14 mouse cellular contexts compared by ENCODE assay signal in the genomic region with DNA sequence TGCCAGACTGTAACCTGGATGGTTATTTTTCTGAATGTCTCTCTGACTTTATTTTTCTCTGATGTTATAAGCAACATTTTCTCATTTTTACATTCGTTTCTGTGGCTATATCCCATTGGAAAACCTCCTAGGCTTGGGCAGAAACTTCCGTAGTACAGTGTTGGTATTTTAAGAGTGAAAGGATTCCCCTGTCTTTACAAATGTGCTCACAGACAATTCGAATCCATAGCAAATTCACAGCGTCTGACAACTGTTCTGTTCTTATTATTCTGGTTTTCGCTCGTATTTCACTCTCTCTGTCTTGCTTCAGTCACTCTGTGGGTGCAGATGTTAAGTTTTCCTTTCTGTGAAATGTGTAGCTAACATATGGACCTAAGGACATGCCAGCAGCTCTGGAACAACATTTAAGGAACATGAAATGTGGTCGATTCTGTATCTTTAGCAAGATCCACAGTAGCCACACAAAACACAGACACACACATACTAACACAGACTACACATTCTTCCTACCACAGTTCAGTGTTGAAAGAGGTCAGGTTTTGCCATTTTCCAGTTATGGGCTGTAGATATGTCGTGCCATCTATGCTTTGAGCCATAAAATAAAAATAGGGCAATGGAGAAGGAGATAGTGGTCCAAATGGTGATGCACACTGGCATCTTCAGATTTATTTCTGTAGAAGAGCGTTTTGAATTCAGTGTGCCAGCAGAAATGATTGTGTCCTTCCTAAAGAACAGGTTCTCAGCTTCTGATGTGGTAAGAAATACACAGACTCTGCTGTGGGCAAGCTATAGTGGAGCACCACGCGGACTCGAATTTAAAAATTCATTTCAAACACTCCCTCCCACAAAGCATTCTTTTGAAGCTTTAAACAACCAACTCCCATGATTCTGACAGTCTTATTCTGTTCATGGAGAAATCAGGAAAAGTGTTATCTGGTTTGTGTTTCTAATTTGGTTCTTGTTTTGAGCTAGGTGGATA.
DNase-seq lines count a peak whose midpoint lies in the region; ATAC-seq lines count a peak whose summit lies in the region.
"Had no signal": no experiment of that assay in that cellular context is flagged by ENCODE, and none has a peak within 500 bp of the region (broad histone marks: within the 10 kb centered on the region; RNA-seq: fewer than 3 reads in every experiment).

No protein-coding gene starts in this region.

- H3K4me1 ChIP-seq in kidney, embryonic 15.5 days, result peaks cover 16% of the 10 kb centered on the region
- peaks cover 35% of the 10 kb centered on the region for H3K4me1 ChIP-seq in embryonic facial prominence, embryonic 14.5 days (ENCODE audit: control insufficient read depth, insufficient read depth, low read length)
- H3K4me1 ChIP-seq in hindbrain, embryonic 14.5 days (replicated peaks; ENCODE audit: control insufficient read depth, insufficient read depth, low read length), result peaks cover 15% of the 10 kb centered on the region
- peaks cover 9% of the 10 kb centered on the region for H3K4me1 ChIP-seq in midbrain, embryonic 15.5 days
- H3K4me1 ChIP-seq: liver, embryonic 13.5 days had no signal

- no peaks in the 10 kb centered on the region for H3K27me3 ChIP-seq in kidney, embryonic 15.5 days
- no peaks in the 10 kb centered on the region for H3K27me3 ChIP-seq in embryonic facial prominence, embryonic 14.5 days (replicated peaks; ENCODE audit: control insufficient read depth, insufficient read depth, low read length)
- no peaks in the 10 kb centered on the region for H3K27me3 ChIP-seq in hindbrain, embryonic 14.5 days (ENCODE audit: control insufficient read depth, insufficient read depth, low read length)
- no peaks in the 10 kb centered on the region for H3K27me3 ChIP-seq in midbrain, embryonic 15.5 days (replicated peaks)
- H3K27me3 ChIP-seq: liver, embryonic 13.5 days had no signal

- H3K27ac ChIP-seq in kidney, embryonic 15.5 days, result no peak overlapping the region
- H3K27ac ChIP-seq in embryonic facial prominence, embryonic 14.5 days (replicated peaks; ENCODE audit: low read depth, low read length), result peak overlapping the region; percentile 79
- H3K27ac ChIP-seq in hindbrain, embryonic 14.5 days, result peak overlapping the region; percentile 100
- peak overlapping the region; percentile 98 for H3K27ac ChIP-seq in midbrain, embryonic 15.5 days
- H3K27ac ChIP-seq: liver, embryonic 13.5 days had no signal

- WGBS in kidney, embryonic 15.5 days, result 77% methylated on average over 12 of the region's 12 CpGs
- 64% methylated on average over 12 of the region's 12 CpGs for WGBS in embryonic facial prominence, embryonic 14.5 days
- 14% methylated on average over 12 of the region's 12 CpGs for WGBS in hindbrain, embryonic 14.5 days
- 12% methylated on average over 12 of the region's 12 CpGs for WGBS in midbrain, embryonic 15.5 days

- no peak for ATAC-seq in kidney, embryonic 15.5 days (replicated peaks; ENCODE audit: low FRiP score)
- ATAC-seq in embryonic facial prominence, embryonic 14.5 days (ENCODE audit: low read depth), result no peak
- ATAC-seq in hindbrain, embryonic 14.5 days (ENCODE audit: low FRiP score), result no peak
- no peak for ATAC-seq in midbrain, embryonic 15.5 days (replicated peaks)

- no peaks in the 10 kb centered on the region for H3K9me3 ChIP-seq in kidney, embryonic 15.5 days (replicated peaks)
- no peaks in the 10 kb centered on the region for H3K9me3 ChIP-seq in embryonic facial prominence, embryonic 14.5 days (ENCODE audit: control insufficient read depth, low read length)
- H3K9me3 ChIP-seq in hindbrain, embryonic 14.5 days (ENCODE audit: control insufficient read depth, low read length), result no peaks in the 10 kb centered on the region
- H3K9me3 ChIP-seq in midbrain, embryonic 15.5 days, result no peaks in the 10 kb centered on the region
- H3K9me3 ChIP-seq: liver, embryonic 13.5 days had no signal

- DNase-seq in kidney, postnatal 10 days, result no peak
- peak; percentile 17 for DNase-seq in embryonic facial prominence, embryonic 14.5 days (ENCODE audit: low spot score)
- no peak for DNase-seq in hindbrain, embryonic 14.5 days (ENCODE audit: low spot score)
- no peak for DNase-seq in spleen, postnatal 10 days (ENCODE audit: low spot score in 2 of 2)
- DNase-seq in heart, postnatal 4 days, result no peak
- no peak for DNase-seq in lung, adult 18-20 months
- DNase-seq: adrenal gland, postnatal 36 days; kidney, adult 8-10 months; liver, embryonic 13.5 days; right cerebral cortex, postnatal 14 days; thymus, adult 18-20 months had no signal

- no peaks in the 10 kb centered on the region for H3K36me3 ChIP-seq in kidney, embryonic 15.5 days
- no peaks in the 10 kb centered on the region for H3K36me3 ChIP-seq in embryonic facial prominence, embryonic 14.5 days (ENCODE audit: control insufficient read depth, insufficient read depth, low read length)
- H3K36me3 ChIP-seq in hindbrain, embryonic 14.5 days (replicated peaks; ENCODE audit: control insufficient read depth, insufficient read depth), result no peaks in the 10 kb centered on the region
- H3K36me3 ChIP-seq in midbrain, embryonic 15.5 days (replicated peaks), result no peaks in the 10 kb centered on the region
- H3K36me3 ChIP-seq: liver, embryonic 13.5 days had no signal

- H3K9ac ChIP-seq in kidney, embryonic 15.5 days, result no peak overlapping the region
- peak overlapping the region; percentile 30; the same call in 1 of the 2 replicates for H3K9ac ChIP-seq in embryonic facial prominence, embryonic 14.5 days (ENCODE audit: low read depth, low read length)
- H3K9ac ChIP-seq in hindbrain, embryonic 14.5 days, result peak overlapping the region; percentile 99
- peak overlapping the region; percentile 61 for H3K9ac ChIP-seq in midbrain, embryonic 15.5 days
- H3K9ac ChIP-seq: liver, embryonic 13.5 days had no signal

- no peak overlapping the region for H3K4me3 ChIP-seq in kidney, embryonic 15.5 days (replicated peaks)
- H3K4me3 ChIP-seq in embryonic facial prominence, embryonic 14.5 days (ENCODE audit: low read depth, low read length), result no peak overlapping the region; the same call in 1 of the 2 replicates
- H3K4me3 ChIP-seq in hindbrain, embryonic 14.5 days (replicated peaks; ENCODE audit: low read length), result peak overlapping the region; percentile 55
- H3K4me3 ChIP-seq in midbrain, embryonic 15.5 days, result peak overlapping the region; percentile 48
- H3K4me3 ChIP-seq: liver, embryonic 13.5 days had no signal

- peak overlapping the region; percentile 55; the same call in 1 of the 2 replicates for H3K4me2 ChIP-seq in kidney, embryonic 15.5 days
- H3K4me2 ChIP-seq in embryonic facial prominence, embryonic 14.5 days (ENCODE audit: low read depth, low read length), result peak overlapping the region; percentile 61
- peak overlapping the region; percentile 86 for H3K4me2 ChIP-seq in hindbrain, embryonic 14.5 days (replicated peaks)
- H3K4me2 ChIP-seq in midbrain, embryonic 15.5 days, result peak overlapping the region; percentile 65
- H3K4me2 ChIP-seq: heart, embryonic 11.5 days had no signal

Comparison
In these comparisons a context has a peak if more than half of its experiments do, and no peak if none do; other contexts are left out.
1. H3K4me3 ChIP-seq: peak in hindbrain, embryonic 14.5 days (single experiment) and midbrain, embryonic 15.5 days (single experiment); none in kidney, embryonic 15.5 days (single experiment) and embryonic facial prominence, embryonic 14.5 days (single experiment).
2. Peak in every context shown above with its lines, with median percentiles within 50 percentile points of each other: H3K4me2 ChIP-seq.